Mouse (Mus musculus) cerebellum, adult 2 months (tissue): ENCODE measurements around the gene Dip2c. TPM values are rescaled to one million over a fixed set of nuclear protein-coding genes. Genes with fewer than 3 reads are reported as not detected.
A peak's percentile ranks its signal among the peaks of the same experiment; 100 is the strongest.

Experiments
- DNase-seq, 2 experiments: peaks; one replicate each; pipeline ENCODE4 v3.0.0; 2021
- H3K27ac ChIP-seq: fragments of 200-500 bp; 2 replicates; pipeline ENCODE4 v1.5.1; 2012; ENCODE audit warnings: low read length, control low read depth, inconsistent platforms; ENCODE audit not compliant: insufficient read depth
- H3K27me3 ChIP-seq: fragments of 200-500 bp; 2 replicates; pipeline ENCODE4 v1.6.1; 2012; ENCODE audit warnings: inconsistent platforms, mild to moderate bottlenecking, low read length, moderate library complexity; ENCODE audit not compliant: control insufficient read depth, insufficient read depth
- H3K4me1 ChIP-seq: fragments of 200-500 bp; 2 replicates; pipeline ENCODE4 v1.6.1; 2011; ENCODE audit warnings: low read length; ENCODE audit not compliant: control insufficient read depth, insufficient read depth
- H3K4me3 ChIP-seq: fragments of 200-500 bp; replicated peaks from 2 replicates; pipeline ENCODE3; 2011; ENCODE audit warnings: mild to moderate bottlenecking, low read depth, low read length, control low read depth; ENCODE audit not compliant: insufficient read depth
- CTCF ChIP-seq: fragments of 200-500 bp; IDR thresholded peaks from 2 replicates; pipeline ENCODE4 v1.5.1; 2011; ENCODE audit warnings: low read depth, mild to moderate bottlenecking, control low read depth, low read length, moderate library complexity, borderline replicate concordance; ENCODE audit not compliant: insufficient read depth
- POLR2A ChIP-seq: fragments of 200-500 bp; IDR thresholded peaks from 2 replicates; pipeline ENCODE4 v1.6.1; 2011; ENCODE audit warnings: low read length, control low read depth, borderline replicate concordance; ENCODE audit not compliant: insufficient read depth
- WGBS: fragments of 180-500 bp; shearing (Covaris S2); methylation state at CpG from one replicate; pipeline ENCODE4 v1.1.7; 2018; 5-methylcytosine and 5-hydroxymethylcytosine counted together
- polyA plus RNA-seq: library from polyadenylated mRNA; depleted of rRNA; stranded (reverse); fragments of >200 nt; gene quantifications from 2 replicates; pipeline ENCODE4 v1.2.3, GENCODE M21; 2012

Gene Dip2c
- polyA plus RNA-seq, 1 experiment: 22.8 TPM

DNA sequence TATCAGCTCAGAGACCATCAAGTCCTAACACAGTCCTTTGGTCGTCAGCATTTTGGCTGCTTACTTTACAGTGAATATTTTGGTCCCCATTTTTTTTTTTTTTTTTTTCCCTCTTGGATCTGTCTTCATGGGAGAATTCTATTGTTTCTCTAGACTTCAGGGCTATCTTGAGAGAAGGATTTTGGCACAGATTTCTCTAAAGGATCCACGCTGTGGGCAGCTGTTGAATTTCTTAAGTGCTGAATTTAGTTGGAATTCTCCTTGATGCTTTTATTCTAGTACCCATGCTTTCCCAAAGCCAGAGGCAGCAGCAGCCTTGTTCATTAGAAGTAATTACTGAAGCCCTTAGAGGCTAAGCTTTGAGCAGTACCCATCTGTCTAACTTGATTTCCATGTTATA, 100.8 kb downstream of the Dip2c start:
- 33% methylated on average over 2 of the region's 2 CpGs for WGBS
- Histone ChIP-seq H3K27me3 (no peaks in the 10 kb centered on the region), H3K27ac (no peak overlapping the region), H3K4me3 (no peak overlapping the region), H3K4me1 (no peaks in the 10 kb centered on the region)
- TF ChIP-seq POLR2A (no peak), CTCF (no peak)
- DNase-seq: no peak

DNA sequence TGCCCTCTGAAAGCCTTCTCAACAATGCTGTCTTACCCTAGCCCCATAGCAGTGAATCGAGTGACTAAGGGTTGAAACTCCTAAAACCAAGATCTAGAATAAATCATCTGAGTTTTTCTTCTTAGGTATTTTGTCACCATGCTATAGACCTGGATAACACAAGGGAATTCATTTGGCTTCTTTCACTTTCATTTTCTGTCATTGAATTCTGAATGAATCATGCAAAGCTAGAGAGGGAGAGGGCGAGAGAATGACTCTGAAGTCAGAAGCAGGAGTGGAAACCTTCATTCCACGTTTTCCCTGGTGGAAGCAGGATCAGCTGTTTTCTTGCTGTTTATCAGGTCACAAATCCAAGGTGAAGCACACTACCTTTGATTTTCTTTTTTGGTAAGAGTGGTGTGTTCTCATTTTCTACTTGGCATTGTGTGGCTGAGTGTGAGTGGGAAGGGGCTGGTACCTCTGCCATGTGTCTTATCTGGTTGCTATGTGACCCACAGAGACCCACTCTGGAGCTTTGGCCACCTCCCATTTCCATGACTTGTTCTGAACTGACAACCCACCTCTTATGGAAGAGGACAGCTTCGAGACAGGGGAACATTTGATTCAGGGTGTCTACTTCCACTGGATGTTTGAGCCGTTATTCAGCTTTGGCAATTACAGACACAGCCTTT, 104.5 kb downstream of the Dip2c start:
- H3K4me3 ChIP-seq: no peak overlapping the region
- no peak for TF ChIP-seq POLR2A
- no peak for TF ChIP-seq CTCF
- WGBS: 82% methylated on average over 5 of the region's 5 CpGs
- no peaks in the 10 kb centered on the region for H3K27me3 ChIP-seq
- H3K27ac ChIP-seq: no peak overlapping the region
- no peak for DNase-seq
- peaks cover 7% of the 10 kb centered on the region for H3K4me1 ChIP-seq

DNA sequence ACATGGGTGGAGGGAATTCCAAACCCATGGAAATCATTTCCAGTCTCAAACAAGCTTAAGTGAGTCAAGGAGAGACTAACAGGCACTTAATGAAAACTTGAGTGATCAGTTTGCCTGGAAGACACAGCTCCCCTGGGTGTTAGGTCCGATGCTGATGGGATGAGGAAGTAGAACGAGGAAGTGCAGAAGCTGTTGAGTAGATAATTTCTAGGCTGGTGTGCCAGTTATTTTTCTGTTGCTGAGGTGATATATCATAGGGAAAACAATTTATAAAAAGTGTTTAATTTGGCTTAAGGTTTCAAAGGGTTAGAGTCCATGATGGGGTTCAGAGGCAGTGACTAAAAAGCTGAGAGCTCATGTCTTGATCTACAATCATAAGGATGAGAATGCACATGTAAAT, 111.7 kb downstream of the Dip2c start:
- H3K27me3 ChIP-seq: no peaks in the 10 kb centered on the region
- H3K4me1 ChIP-seq: peaks cover 3% of the 10 kb centered on the region
- no peak overlapping the region for H3K27ac ChIP-seq
- WGBS: 96% methylated on average over 2 of the region's 2 CpGs
- no peak overlapping the region for H3K4me3 ChIP-seq
- no peak for DNase-seq
- TF ChIP-seq CTCF: no peak
- TF ChIP-seq POLR2A: no peak

DNA sequence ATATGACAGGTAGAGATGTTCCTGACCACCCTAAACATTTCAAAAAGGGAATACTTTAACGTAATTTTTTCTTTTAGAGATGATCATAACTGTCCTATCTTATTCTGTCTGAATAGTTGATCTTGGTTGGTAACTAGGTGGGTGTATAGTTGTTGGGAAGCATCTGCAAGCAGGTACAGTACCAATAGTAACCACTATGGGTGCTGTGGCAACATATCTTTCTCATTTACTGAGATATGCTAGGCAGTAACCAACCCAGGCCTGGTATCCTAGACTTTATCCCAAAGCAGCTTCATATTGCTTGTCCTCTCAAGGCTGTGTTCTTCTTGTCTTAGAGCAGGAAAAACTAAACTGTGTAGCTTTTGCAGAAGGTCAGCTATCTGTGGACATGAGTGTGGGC, 113.0 kb downstream of the Dip2c start:
- Histone ChIP-seq H3K4me3 (no peak overlapping the region), H3K27me3 (no peaks in the 10 kb centered on the region), H3K4me1 (no peaks in the 10 kb centered on the region), H3K27ac (no peak overlapping the region)
- no peak for DNase-seq
- no peak for TF ChIP-seq CTCF
- 94% methylated on average over 1 of the region's 1 CpGs for WGBS

DNA sequence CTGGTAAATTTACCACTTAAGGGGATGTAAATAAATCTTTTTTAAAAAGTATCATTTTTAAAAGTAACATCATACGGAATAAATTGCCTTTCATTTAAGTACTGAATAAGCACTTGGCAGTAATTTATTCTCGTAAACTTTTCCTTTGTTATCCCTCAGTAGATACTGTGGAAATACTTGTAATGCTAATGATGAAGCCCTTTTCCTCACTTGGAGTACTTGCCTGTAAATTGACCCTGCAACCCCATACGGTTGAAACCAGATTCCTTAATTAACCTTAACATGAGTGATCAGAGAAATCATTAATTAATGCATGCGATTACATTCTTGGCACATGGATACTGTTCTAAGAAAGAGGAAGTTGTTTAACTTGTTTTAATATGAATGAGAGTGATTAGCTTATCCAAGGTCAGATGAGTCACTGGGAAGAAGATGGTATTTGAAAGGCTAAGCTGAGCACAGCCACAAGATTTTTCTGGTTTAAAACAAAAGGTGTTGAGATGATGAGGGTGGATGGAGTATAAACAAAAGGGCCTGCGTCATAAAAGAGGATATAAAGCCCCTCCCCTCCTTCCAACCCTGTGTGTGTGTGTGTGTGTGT, 114.0 kb downstream of the Dip2c start:
- TF ChIP-seq CTCF (no peak), POLR2A (no peak)
- WGBS: 66% methylated on average over 5 of the region's 5 CpGs
- H3K4me3 ChIP-seq: no peak overlapping the region
- no peaks in the 10 kb centered on the region for H3K4me1 ChIP-seq
- no peak for DNase-seq
- H3K27me3 ChIP-seq: no peaks in the 10 kb centered on the region
- no peak overlapping the region for H3K27ac ChIP-seq

DNA sequence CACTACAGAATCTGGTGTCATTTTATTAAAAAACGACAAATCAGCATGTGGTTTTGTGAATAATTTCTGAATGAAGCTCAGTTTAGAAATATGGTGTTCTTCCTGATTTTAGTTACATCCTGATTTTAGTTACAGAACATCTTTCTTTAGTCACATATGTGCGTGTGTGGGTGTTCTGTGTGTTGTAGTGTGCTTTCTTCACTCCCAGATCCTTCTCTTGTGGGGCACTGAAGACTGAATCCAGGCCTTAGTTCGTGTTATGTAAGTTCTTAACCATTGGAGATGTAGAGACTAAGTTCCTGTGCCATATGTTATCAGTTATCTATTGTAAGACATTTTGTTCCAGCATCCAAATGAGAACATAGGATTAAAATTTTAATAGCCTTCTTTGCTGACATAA, 117.1 kb downstream of the Dip2c start:
- no peak for TF ChIP-seq POLR2A
- no peak overlapping the region for H3K27ac ChIP-seq
- no peaks in the 10 kb centered on the region for H3K27me3 ChIP-seq
- H3K4me1 ChIP-seq: peaks cover 2% of the 10 kb centered on the region; the same call in 1 of the 2 replicates
- 87% methylated on average over 3 of the region's 3 CpGs for WGBS
- DNase-seq: no peak
- H3K4me3 ChIP-seq: no peak overlapping the region

DNA sequence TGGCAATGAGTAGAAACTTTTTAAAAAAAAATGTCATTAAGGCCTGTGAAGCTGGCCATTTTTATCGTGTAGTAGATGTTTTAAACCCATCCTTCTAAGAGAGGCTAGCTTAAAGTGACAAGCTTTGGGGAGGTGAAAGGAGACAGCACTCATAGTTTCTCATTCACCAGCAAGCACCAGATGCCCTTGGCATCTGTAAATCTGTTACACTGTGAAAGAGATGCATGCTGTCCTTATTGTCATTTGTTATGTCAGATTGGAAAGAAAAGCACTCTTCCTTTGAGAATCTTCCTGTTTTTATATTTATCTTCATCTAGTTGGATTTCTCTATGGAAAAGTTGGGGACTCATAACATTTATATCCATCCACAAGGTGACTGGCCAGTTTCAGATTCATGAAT, 119.0 kb downstream of the Dip2c start:
- WGBS: 73% methylated on average over 1 of the region's 1 CpGs
- TF ChIP-seq CTCF (no peak), POLR2A (no peak)
- Histone ChIP-seq H3K4me3 (no peak overlapping the region), H3K4me1 (peaks cover 7% of the 10 kb centered on the region; the same call in 1 of the 2 replicates), H3K27ac (no peak overlapping the region), H3K27me3 (no peaks in the 10 kb centered on the region)
- no peak for DNase-seq

DNA sequence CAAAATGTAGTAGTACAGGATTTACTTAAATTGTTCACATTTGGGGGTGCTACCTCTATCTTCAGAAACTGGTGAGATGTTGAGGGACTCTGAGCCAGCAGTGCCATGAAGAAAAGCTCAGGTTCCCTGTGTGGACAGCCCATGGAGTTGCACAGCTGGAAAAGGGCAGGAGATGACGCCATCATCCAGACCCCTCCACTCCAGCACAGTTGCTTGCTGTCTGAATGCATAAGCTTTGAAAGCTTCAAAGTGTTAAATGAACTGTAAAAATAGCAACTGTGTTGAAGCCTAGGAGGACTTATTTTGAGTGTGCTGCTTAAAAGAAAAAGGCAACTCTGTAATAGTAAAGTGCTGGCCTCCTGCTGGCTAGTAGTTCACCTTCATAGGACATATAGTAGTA, 122.5 kb downstream of the Dip2c start:
- Histone ChIP-seq H3K27me3 (no peaks in the 10 kb centered on the region), H3K4me1 (peaks cover 7% of the 10 kb centered on the region), H3K27ac (no peak overlapping the region), H3K4me3 (no peak overlapping the region)
- peak in 1 of 2 experiments; percentile 26 for DNase-seq
- 8% methylated on average over 1 of the region's 1 CpGs for WGBS
- TF ChIP-seq CTCF: no peak
- TF ChIP-seq POLR2A: no peak
